Comparison of ENCODE assay signal across 19 mouse cellular contexts in the genomic region with DNA sequence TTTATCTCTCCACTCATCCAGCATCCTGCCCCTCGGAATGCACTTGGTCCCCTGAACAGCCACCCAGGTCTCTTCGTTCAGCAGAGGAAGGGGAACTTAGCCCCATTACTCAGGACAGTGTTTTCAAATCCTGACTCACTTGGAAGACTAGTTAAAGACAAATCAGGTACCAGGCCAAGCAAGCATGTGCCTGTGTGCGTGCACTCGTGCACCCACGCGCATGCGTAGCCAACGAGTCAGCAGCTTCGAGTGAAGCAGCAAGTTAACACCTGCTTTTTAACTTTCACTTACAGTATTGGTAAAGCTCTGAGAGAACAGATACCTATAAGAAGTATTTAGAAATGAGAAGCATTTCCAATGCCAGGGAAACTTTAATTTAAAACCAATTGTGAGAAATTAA.
"Had no signal": no experiment of that assay in that cellular context is flagged by ENCODE, and none has a peak within 500 bp of the region (broad histone marks: within the 10 kb centered on the region; RNA-seq: fewer than 3 reads in every experiment).

No protein-coding gene starts in this region.

- H3K9me3 ChIP-seq: midbrain, embryonic 10.5 days; midbrain, embryonic 13.5 days; neural tube, embryonic 13.5 days; neural tube, embryonic 15.5 days had no signal

- H3K4me3 ChIP-seq: midbrain, embryonic 10.5 days; midbrain, embryonic 13.5 days; myocyte; neural tube, embryonic 13.5 days; neural tube, embryonic 15.5 days had no signal

- H3K36me3 ChIP-seq: midbrain, embryonic 13.5 days; neural tube, embryonic 13.5 days; neural tube, embryonic 15.5 days had no signal

- H3K27ac ChIP-seq: midbrain, embryonic 10.5 days; midbrain, embryonic 13.5 days; neural tube, embryonic 13.5 days; neural tube, embryonic 15.5 days had no signal

- ATAC-seq: lung, postnatal 0 days; midbrain, embryonic 13.5 days; midbrain, embryonic 16.5 days had no signal

- H3K4me2 ChIP-seq: lung, embryonic 14.5 days; midbrain, embryonic 13.5 days; neural tube, embryonic 13.5 days; neural tube, embryonic 15.5 days had no signal

- H3K9ac ChIP-seq: lung, embryonic 14.5 days; midbrain, embryonic 13.5 days; neural tube, embryonic 13.5 days; neural tube, embryonic 15.5 days had no signal

- DNase-seq: lung, adult 18-20 months; lung, embryonic 14.5 days; lung, postnatal 14 days; lung, postnatal 4 days; retina, postnatal 1 day; right cerebral cortex, adult 18-20 months; right cerebral cortex, postnatal 25 days; right cerebral cortex, postnatal 4 days; spleen, adult 18-20 months; thymus, adult 18-20 months; thymus, postnatal 14 days; thymus, postnatal 36 days had no signal
